Mouse (Mus musculus): Measurements from ENCODE around the gene Sf3b3.
A peak's percentile ranks its signal among the peaks of the same experiment; 100 is the strongest.
"Not testable (repeated sequence)": the region's sequence is repeated elsewhere in the genome, so short reads cannot be mapped to it uniquely, and the experiment has no call there.

The Sf3b3 gene

GRCm38 (mm10) chr8:110808495-110809472, 37.8 kb downstream of the Sf3b3 start:
- peak; percentile 51 to 63 for DNase-seq (ENCODE audit: low spot score in 2 of 2)

DNA sequence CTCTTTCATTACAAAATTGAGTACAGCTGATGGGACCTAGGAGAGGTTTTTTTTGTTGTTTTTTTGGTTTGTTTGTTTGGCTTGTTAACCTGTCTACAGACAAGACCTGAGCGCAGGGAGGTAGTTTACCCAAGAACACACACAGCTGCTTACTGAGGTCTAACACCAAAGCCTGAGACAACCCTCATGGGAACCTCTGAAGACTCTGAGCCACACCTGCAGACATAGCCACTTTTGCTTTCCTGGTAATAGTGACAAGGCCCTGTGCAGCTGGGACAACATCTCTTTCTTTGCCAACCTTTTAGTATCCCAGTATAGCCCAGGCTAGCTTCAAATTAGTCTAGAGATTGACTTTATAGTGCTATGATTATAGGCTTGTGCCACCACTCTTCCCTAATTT, 40.4 kb downstream of the Sf3b3 start:
- DNase-seq (ENCODE audit: low spot score in 2 of 2): no peak

DNA sequence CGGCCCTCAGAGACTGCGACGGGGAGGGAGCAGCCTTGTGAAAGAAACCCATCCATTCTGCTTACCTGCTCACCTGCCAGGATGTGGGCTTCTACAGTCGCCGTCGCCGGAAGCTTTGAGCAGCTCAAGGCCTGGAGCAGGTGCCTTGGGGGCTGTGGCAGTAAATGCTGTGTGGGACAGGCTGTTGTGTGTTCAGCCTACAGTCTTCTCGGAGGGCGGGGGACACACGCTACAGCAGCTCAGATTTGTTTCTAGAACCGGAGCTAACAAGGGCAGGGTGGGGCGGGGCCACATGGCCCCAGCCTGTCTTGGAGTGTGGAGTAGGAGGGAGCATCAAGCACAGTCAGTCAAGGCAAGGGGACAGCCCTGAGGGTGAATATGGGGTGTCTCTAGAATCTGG, 40.9 kb downstream of the Sf3b3 start, which contains the start of gene Il34:
Gene Il34, minus strand, starts transcription at position 256 of the 400 bp plus-strand sequence.
- DNase-seq (ENCODE audit: low spot score in 2 of 2): no peak

- DNase-seq (ENCODE audit: low spot score in 2 of 2): no peak
These were observed 41.6 kb downstream of the Sf3b3 start for GRCm38 (mm10) chr8:110804825-110805514.

DNA sequence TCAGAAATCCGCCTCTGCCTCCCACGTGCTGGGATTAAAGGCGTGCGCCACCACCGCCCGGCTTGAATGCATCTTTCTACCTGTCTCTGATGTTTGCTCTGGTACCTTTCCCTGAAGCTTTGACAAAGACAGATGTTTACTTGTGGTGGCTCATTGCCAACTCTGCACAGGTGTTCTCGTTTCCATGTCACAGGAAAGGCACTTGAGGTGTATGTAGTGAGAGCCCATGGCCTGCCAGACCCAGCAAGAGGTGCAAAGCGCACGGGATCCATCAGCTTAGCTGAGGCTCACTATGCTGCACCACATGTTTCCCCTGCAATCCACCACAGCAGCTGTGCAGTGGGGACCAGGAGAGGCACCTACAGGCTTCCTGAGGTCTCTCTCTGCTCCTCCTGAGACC, 42.7 kb downstream of the Sf3b3 start:
- DNase-seq (ENCODE audit: low spot score in 2 of 2): no peak

- no peak for DNase-seq (ENCODE audit: low spot score in 2 of 2)
These were observed 43.6 kb downstream of the Sf3b3 start for GRCm38 (mm10) chr8:110802988-110803387.

GRCm38 (mm10) chr8:110797086-110797485, 49.5 kb downstream of the Sf3b3 start:
- no peak for DNase-seq (ENCODE audit: low spot score in 2 of 2)

DNA sequence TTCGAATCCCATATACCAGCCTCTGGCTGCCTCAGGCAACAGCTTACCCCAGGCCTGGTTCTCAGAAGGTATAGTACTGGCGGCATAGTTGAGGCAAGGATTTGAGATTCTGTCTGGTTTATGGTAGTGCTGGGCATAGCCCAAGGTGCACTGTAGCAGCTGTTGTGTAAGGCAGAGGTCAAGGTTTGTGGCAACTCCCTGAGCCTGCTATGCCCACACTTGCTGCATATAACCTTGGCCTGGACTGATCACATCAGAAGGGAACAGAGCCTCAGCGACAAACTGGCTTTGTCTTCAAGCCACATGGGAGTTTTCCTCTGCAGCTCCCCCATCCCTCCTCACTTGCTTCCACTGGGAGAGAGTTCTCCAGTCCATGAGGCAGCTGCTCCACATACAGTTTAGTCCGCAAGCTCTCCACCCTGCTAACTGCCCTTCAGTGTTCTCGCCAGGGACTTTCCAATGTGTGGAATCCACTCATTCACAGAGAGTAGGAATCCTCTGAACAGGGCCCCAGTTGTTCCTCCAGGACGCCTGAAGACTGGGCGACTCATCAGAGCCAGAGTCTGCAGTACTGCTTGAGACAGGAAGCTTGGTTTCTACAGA, 52.1 kb downstream of the Sf3b3 start:
- no peak for DNase-seq (ENCODE audit: low spot score in 2 of 2)

DNA sequence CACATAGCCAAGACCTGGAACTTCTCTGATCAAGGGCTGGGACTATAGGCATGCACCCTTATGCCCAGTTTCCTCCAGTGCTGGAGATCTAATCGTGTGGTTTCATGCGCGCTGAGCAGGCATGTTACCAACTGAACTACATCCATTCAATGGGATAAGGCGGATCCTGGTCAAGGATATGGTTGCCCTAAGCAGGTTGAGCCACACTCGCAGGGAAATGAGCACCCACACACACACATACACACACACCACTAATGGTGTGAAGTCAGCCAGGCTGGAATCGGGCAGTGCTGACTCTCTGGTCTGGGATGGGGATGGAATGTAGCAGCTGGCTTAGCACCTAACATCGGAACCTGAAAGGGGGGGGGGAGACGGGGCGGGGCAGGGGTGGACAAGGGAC, 52.7 kb downstream of the Sf3b3 start:
- no peak for DNase-seq (ENCODE audit: low spot score in 2 of 2)

DNA sequence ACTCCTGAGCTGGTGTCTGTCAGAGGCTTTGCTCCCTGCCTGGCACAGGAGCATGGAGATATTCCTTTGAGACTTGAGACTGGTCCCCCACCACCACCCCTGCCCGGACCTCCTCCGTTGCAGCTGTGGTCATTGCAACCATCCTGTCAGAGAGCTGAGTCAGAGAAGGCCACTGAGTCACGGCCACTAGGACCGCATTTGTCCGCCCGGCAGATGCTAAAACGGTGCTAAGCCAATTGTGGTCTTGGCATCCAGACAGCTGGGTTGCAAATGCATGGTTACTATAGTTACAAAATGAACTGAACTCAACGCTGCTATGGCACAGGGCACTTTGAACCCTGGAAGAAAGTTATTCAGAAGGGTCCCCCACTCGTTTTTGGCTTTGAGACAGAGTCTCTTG, 53.1 kb downstream of the Sf3b3 start:
- no peak for DNase-seq (ENCODE audit: low spot score in 2 of 2)

DNA sequence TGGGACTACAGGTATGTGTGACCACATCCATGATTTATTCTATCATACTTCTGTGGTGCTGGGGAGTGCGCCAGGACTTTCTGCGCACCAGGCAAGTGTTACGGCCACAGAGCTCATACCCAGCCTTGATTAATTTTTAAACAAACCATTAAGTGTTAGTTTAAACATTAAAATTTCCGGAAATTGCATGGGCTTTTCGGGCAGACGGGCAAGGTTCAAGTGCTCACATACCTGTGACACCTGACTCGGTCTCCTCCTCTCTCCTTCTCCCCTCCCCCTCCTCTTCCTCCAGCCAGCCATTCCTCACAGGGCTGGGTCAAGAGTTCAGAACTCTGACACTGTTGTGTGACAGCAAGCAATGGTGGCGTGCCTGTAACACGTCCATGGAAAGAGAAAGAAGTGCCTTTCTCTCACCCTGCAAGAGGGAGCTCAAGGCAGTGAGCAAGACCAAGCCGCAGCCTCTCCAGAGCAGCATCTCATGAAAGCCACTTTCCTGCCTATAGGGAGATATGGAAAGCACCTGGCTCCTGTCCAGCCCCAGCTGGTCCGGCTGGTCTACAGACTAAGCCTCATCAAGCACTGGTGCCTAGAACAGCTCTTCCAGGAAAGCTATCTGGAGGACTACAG, 53.9 kb downstream of the Sf3b3 start:
- no peak for DNase-seq (ENCODE audit: low spot score in 2 of 2)

DNA sequence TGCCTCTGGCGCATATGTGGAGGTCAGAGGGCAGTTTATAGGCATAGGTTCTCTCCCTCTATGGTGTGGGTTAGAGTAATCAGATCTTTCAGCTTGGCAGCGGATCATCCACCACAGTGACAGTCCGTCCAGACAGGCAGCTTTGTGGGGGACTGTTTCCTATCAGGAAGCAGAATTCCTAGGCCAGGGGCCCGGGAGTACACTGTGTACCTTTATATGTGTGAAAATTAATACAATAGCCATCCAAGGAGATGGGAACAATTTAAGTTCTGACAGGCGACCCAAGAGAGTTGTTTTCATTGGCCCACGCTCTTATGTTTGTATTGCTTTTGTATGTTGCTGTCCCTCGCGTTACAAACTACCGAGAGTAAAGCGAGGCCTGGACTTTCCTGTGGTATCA, 55.4 kb downstream of the Sf3b3 start:
- DNase-seq (ENCODE audit: low spot score in 2 of 2): no peak

DNA sequence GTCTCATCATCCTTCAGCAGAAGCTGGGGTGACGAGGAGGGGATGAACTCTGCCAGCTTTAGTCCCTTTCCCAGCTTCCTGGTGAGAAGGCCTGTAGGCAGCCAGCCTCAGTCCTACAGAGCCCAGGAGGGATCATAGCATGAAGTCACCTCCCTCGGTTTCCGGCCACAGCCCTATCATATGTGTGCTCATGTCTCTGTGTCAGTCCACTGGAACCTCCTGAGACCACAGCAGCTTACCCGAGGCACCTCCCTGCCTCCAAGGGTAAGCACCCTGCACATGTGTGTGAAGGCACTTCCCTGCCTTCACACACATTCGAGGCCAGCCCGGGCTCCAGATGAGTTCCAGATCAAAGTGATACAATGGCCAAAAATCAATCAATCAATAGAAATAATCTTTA, 56.3 kb downstream of the Sf3b3 start:
- no peak for DNase-seq (ENCODE audit: low spot score in 2 of 2)

DNA sequence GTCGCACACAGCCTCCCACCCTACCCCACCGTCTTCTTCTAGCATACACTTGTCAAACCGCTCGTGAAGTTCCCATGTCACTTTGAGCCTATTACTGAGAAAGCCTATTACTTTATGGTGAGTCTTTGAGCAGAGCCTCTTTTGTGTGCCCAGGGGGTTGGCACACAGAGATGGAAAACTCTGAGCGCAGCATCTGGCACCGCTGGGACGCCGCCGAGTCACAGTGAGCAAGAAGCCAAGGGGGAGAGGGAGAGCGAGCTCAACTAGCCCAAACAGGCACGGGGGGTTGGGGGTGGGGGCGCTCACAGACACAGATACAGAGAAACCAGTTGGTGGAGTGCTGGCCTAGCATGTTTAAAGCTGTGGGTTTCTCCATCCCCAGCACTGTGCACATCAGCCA, 57.0 kb downstream of the Sf3b3 start:
- DNase-seq (ENCODE audit: low spot score in 2 of 2): no peak

- DNase-seq (ENCODE audit: low spot score in 2 of 2): no peak
These were observed 57.6 kb downstream of the Sf3b3 start for GRCm38 (mm10) chr8:110788981-110789380.

GRCm38 (mm10) chr8:110787411-110787954, 59.1 kb downstream of the Sf3b3 start:
- DNase-seq (ENCODE audit: low spot score in 2 of 2): no peak

- no peak for DNase-seq (ENCODE audit: low spot score in 2 of 2)
These were observed 59.7 kb downstream of the Sf3b3 start for GRCm38 (mm10) chr8:110786934-110787333.

DNA sequence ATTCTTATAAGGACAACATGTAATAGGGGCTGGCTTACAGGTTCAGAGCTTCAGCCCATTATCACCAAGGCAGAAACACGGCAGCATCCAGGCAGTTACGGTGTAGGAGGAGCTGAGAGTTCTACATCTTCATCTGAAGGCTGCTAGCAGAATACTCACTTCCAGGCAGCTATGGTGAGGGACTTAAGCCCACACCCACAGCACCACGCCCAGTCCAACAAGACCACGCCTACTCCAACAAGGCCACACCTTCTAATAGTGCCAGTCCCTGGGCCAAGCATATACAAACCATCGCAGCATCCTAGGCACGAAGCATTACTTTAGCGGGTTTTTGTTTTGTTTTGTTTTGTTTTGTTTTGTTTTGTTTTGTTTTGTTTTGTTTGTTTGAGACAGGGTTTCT, 60.1 kb downstream of the Sf3b3 start:
- DNase-seq (ENCODE audit: low spot score in 2 of 2): not testable (repeated sequence)

- DNase-seq (ENCODE audit: low spot score in 2 of 2): no peak
These were observed 61.2 kb downstream of the Sf3b3 start for GRCm38 (mm10) chr8:110785366-110785765.

GRCm38 (mm10) chr8:110779924-110780718, 66.5 kb downstream of the Sf3b3 start:
- no peak for DNase-seq (ENCODE audit: low spot score in 2 of 2)

DNA sequence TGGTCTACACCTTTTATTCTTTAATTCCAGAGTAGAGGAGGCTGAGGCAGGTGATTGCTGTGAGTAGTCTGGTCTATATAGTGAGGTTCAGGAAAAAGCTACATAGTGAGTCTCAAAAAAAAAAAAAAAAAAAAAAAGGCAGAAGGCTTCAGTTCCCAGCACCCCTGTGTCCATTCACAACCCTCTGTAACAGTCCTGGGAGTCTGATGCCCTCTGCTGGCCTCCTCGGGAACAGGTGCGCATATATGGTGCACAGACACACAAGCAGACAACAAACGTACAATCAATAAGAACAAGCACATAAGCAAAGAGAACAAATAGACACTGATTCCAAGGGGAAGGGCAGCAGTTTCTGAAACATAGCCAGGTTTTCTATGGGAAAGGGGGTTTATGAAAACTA, 70.3 kb downstream of the Sf3b3 start:
- no peak for DNase-seq (ENCODE audit: low spot score in 2 of 2)

Data from heart, adult 9 months (tissue).